Mouse (Mus musculus): ENCODE measurements around the gene Fos. TPM values are rescaled to one million over a fixed set of nuclear protein-coding genes. Genes with fewer than 3 reads are reported as not detected.

Fos gene
- total RNA-seq, 1 experiment from 2014 or later = 492 TPM

DNA sequence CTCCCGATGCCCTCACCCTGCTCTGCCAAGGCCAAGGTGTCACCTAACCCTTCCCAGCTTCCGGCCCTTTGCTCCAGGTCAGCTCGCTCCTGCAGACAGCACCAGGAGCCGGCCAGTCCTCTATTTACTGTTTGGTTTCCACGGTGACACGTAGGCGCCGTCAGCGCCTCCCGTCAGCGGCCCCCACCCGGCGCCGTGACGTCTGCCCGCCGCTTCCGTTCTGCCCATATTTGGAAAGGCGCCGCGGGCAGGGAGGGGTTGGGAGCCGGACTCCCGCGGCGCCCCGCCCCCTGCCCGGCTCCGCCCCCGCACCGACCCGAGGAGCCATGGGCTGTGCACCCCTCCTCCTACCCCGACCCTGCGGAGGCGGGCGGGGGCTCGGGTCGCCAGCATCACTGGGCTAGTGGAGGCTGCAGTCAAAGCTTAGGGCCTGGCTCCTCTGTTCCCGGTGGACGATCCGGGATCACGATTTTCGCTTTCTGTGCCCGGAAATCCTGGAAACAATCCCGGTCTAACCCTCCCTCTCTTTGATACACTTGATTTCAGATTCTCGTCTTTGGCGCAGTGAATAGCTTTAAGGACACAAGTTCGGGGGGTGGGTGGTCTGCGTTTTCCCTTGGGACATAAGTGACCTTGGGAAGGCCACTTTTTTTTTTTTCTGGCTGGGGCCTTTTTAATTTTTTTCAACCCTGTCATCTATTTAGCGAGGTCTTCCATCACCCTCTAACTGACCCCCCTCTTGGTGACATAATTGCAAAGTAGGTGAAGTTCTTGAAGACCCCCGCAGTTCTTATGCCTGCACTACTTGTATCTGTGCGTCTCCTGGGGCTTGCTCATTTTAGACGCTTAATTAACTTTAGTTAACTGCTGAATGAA lies 12.4 kb downstream of the Fos start:
- peak; percentile 79 for ATAC-seq (replicated peaks; ENCODE audit: low read depth, poor library complexity, severe bottlenecking)

DNA sequence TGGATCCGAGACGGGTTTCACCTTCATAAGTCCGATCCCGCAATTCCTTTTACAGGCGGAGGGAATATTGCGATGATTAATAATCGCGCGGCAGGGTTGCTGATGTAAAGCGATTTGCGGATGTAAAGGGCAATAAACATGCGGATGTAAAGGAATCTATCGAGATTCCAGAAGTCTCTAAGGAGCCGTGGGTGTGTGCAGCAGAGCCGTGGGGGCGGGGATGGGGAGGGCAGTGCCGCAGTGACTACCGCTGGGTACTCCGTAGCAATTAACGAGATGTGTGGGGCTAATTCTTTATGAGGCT lies 13.0 kb downstream of the Fos start:
- no peak for ATAC-seq (replicated peaks; ENCODE audit: low read depth, poor library complexity, severe bottlenecking)

DNA sequence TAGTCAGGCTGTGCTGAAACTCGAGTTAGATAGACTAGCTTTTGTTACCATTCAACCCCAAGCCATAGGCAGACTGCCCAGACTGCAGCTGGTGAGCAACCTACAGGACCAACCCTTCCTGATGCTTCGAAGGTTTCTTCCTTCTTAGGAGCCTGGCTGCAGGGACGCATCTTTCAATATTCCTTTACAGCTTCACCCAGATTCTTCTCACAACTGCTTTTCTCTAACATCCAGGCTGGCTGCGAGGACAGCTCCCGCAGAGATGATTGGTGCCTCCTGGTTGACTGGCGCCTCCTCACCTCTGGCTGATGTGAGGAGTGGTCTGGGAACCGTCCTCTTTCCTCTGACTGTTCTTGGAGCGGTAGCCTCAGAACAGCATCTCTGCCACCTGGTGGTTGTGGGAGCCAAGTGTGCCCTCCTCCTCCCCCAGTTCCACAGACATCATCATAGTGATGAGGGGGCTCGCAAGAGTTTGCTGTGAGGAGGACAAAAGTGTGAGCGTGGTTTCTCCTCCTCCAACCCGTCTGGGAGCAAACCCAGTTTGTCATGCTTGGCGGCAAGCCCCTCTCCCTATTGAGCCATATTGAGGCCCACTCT lies 14.0 kb downstream of the Fos start:
- ATAC-seq (replicated peaks; ENCODE audit: low read depth, poor library complexity, severe bottlenecking) = peak; percentile 53

DNA sequence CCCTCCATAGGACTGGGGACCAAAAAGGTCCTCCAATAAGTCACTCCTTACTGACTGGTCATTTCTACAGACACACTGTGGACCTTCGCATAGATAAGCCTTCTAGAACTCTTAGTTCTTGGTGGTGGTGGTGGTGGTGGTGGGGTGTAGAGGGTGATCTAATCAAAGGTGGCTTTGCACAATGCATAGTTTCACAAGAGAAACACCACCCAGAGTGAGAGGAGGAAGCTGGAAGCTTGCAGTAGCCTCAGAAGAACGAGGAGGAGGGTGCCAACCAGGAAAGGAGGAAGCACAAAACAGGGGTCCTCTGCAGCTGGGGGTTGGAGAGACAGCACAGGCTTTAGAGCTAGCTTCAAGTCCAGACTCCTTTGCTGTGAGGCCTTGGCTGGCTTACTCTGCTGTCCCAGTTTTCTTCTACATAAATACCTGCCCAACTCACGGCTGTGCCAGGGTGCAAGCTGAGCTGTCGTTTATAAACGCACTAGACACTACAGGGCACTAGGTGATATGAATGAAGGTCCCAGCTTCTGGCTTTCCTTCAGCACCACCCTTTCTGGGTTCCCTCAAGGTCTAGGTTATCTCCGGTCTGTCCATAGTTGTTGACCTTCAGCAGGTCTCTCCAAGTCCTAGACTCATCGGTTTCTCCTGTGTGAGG lies 15.7 kb downstream of the Fos start:
- peak; percentile 18 for ATAC-seq (replicated peaks; ENCODE audit: low read depth, poor library complexity, severe bottlenecking)

DNA sequence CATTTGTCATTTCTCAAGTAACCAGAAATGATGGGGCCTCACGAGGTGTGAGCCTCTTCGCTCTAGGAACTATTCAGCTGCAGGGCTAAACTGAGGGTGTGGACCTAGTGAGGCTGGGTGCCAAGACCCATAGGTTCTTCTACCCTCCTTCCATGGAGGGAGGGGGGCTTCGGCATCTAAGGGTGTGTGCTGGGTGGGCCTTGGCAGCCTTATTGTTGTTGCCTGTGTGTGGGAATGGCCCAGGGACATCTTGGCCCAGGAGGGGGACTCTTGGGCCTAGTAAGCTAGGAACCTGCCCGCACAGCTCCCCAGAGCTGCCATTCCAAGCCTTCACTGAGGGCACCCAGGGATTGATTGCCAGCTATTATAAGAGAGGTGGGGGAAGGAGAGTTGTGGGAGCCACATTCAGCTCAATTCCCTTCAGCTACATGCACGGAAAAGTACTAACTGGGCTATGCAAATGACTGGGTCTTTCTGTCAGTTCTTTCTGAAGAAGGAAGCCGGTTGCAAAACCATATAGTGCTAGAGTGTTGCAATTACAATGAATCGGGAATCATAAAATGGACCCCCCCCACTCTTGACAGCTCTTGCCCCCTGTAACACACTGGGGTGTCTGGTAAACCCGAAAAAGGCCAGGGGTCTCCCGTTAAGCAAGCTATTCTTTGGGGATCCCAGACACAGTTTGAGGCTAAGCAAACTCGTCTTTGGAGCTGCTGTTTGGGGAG lies 16.6 kb downstream of the Fos start:
- no peak for ATAC-seq (replicated peaks; ENCODE audit: low read depth, poor library complexity, severe bottlenecking)

DNA sequence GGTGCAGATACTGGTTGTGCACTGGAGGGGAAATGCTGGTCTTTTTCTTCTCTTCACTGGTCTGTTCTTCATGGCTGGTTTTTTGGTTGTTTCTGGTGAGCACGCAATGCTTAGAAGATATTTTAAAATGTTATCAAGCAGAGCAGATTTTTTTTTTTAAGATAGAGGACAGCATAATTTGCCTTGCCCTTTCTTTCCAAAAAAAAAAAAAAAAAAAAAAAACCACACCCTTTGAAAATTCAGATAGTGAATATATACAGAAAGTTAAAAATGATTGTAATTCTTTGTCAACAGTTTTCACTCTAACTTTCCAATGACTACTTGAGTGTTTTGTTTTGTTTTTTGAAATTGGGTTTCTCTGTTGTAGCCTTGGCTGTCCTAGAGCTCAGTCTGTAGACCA lies 17.3 kb downstream of the Fos start:
- no peak for ATAC-seq (replicated peaks; ENCODE audit: low read depth, poor library complexity, severe bottlenecking)

DNA sequence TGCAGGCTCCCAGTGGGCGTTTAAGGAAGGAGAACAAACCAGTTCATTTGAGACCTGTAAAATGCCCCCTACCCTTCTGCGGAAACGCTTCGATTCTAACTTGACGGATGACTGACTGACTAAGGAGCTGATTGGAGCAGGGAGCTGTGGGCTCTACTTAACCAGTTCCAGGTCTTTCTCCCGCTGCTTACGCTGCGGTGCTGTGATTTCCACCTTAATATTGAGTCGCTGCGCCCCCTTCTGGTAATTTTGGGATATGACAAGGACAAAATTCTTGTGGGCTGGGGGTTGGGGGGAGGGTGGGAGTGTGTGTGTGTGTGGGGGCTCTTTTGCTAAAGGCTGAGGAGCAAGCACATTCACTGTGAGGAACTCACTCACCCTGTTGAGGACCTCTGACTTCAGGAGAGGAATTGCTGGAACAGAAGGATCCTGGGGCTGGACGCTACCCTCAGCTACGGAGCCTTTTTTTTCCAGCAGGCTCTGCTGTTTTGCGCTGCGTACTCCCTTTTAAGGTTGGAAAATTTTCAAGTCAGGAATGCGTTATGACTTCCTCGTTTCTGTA lies 18.5 kb downstream of the Fos start:
- ATAC-seq (replicated peaks; ENCODE audit: low read depth, poor library complexity, severe bottlenecking) = peak; percentile 24; the same call in 1 of the 2 replicates

DNA sequence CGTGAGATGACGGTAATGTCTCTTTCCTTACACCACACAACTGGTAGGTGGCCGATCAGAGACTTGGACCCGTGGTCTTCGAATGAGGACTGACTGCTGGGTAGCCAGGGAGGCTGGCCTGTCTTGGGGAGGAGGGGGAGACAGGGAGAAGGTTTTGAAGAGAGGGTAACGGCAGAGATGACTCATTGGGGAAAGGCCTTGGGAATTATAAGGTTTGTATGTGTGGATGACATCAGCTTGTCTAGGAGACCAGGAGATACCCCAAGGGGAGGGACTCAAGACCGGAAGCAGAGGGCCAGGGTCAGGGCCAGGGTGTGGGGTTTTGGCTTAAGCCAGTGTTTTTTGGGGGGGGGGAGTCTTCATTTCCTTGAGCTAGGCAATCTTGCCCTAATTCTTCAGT lies 22.6 kb downstream of the Fos start:
- no peak for ATAC-seq (replicated peaks; ENCODE audit: low read depth, poor library complexity, severe bottlenecking)

DNA sequence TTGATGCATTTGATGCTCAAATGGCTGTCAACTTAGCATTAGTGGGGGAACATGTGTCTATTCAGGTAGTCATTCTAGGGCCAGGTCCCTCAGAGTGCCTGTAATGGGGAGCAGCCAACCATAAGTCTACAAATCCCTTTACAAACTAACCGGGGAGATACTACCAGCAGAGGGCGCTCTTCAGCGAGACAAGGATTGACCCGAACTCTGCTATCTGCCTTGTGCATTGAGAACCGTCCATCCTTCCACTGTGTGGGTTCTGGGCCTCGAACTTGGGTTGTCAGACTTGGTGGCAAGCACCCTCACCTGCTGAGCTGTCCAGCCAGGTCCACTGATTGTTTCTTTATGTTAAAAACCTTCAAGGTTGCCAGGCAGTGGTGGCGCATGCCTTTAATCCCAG lies 23.1 kb downstream of the Fos start:
- ATAC-seq (replicated peaks; ENCODE audit: low read depth, poor library complexity, severe bottlenecking) = peak; percentile 72

DNA sequence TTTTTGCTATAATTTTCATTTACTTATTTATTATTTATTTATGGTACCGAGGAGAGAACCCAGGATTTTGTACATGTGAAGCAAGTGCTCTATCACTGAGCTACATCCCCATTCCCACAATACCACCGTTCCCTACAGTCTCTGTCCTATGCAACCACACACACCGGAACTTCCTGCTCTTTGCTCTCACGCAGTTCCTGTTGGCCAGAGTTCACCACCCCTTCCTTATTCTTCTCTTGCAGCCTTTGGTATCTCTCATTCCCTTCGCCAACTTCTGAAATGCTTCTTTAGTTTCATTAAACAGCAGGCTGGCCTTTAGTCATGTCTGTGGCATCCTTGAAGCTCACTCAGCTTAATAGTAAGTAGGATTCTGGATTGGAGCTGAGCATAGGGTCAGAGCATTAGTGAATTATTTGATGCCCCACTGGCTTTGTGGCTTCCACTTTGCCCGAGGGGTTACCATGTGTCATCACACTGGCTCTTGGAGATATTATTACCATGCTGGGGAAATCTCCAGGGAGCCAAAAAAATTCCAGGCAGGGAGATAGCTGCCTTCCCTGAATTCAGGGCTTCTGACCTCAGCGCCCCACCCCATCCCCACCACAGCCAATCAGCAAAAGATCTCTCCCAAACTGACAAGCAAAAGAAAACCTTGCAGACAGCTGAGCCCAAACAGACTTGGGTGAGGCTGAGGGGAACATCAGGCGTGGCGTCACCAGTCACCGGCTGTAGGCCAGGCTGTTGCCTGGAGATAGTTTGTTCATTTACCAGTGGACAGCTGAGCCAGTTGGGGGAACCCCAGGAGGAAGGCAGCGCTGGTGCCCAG lies 23.8 kb downstream of the Fos start:
- ATAC-seq (replicated peaks; ENCODE audit: low read depth, poor library complexity, severe bottlenecking) = peak; percentile 70

DNA sequence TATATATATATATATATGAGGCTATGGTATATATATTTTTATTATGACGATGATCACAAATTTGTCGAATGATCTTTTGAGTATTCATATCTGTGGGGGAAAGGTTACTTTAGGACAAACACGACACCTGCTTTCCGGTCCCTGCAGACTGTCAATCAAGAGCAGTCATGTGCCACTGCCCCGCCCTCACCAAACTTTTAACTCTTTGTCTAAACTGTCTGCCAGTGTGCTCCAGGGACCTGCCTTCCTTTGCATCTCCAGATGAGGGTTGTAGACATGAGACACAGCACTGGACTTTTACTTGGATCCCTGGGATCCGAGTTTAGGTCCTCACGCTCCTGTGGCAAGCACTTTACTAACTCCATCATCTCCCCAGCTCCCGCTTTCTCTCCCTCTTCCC lies 25.3 kb downstream of the Fos start:
- no peak for ATAC-seq (replicated peaks; ENCODE audit: low read depth, poor library complexity, severe bottlenecking)

DNA sequence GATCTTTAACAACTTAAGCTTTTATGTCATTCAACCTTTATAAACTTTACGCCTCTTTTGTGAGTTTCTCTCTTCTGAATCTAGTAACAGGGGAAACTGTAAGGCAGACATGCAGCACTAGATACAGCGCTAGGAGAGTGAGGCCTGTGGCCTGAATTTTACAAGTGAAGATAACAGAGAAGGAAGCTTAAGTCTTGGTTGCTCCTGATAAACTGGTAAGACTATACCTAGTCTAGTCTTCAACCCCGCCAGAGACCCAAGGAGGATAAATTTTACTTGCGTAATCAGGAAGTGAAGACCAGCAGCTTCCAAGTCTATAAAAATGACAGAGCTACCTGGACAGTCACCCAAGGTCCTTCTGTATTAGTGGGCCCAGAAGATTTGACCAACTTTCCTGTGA lies 29.0 kb downstream of the Fos start:
- ATAC-seq (replicated peaks; ENCODE audit: low read depth, poor library complexity, severe bottlenecking) = no peak

DNA sequence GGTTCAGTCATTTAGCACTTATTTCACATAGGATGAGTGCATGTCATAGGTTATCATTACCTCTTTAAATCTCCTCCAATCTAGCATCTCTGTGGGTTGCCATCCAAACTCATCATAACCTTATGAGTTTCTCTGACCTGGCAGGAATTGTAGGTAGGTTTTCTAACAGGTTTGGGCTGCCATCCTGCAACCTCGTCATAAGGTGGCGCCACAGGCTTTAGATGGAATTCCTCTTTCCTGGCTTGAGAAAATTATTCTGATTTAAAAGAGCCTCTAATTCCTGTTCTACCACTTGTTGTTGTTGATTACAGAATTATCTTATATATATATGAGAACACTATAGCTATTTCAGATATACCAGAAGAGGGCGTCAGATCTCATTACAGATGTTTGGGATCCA lies 34.5 kb downstream of the Fos start:
- no peak for ATAC-seq (replicated peaks; ENCODE audit: low read depth, poor library complexity, severe bottlenecking)

DNA sequence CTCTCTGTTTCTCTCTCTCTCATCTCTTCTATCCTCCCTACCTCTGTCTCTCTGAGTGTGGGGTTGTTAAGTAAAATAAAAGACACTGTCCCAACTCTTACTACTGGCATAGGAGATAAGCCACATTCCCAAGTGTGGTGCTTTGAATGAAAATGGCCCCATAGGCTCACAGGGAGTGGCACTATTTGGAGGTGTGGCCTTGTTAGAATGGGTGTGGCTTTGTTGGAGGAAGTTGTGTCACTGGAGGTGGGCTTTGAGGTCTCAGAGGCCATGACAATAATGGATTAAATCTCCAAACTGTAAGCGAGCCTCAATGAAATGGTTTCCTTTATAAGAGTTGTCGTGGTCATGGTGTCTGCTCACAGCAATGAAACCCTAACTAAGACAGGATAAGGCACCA lies 36.3 kb downstream of the Fos start:
- no peak for ATAC-seq (replicated peaks; ENCODE audit: low read depth, poor library complexity, severe bottlenecking)

DNA sequence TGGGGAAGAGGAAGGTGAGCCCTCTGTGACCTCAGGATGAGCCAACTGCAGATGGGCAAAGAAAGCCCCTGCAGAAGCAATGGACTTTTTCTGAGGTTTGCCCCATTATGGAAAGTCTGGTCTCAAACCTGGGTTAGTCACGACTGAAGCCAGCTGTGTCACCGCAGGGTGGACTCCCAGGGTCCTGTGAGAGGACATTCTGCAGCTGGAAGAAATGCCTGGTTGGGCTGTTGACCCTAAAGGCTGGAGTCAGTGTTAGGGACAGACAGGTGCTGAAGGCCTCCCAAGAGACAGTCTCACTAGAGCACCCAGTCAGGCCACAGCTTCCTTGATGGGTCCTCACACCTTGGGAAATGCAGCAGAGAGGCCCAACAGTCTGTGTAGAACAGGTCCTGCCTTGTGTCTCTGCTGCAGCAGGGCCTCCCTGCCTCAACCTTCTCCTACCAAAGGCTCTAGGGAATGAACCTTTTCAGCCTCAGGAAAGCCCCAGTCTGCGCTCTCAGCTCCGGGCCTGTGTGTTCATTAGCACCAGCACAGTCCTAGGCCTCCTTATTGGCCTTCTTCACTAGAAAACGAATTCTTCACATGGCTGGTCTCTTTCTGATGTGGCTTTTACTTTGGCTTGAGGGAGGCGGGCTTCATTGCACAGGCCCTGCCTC lies 40.2 kb downstream of the Fos start:
- no peak for ATAC-seq (replicated peaks; ENCODE audit: low read depth, poor library complexity, severe bottlenecking)

DNA sequence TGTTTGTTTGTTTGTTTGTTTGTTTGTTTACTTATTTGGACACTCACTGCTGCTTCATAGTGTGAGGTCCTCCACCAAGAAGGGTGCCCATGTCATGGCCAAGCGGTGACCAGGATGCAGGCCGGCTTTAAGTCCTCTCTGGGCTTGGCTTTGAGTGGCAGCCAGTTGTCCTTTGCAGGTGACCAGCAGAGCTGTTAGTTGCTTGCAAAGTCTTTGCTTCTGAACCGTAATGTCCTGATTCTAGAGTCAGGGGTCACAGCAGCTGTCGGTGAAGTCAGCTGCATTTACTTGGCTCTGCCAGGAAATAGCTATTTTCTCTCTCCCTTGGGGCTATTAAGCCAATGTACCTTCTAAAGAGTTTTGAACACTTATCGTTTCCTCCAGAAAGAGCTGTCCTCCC lies 41.3 kb downstream of the Fos start:
- no peak for ATAC-seq (replicated peaks; ENCODE audit: low read depth, poor library complexity, severe bottlenecking)

DNA sequence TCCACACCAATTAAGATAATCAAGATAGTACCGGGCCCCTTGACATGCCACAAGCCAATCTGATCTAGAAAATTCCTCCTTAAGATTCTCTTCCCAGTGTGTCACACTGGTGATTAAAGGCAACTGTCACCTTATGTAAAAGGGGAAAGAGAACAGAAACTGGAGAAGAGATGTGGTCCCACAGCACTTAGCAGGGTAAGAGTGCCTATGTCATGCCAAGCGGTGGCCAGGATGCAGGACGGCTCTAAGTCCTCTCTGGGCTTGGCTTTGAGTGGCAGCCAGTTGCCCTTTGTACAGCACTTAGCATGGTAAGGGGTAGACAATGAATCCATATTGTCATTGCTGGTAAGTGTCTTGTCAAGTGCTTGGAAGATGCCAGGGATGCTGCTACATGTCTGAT lies 42.2 kb downstream of the Fos start:
- 0 out of 2 replicates have a peak, but pooled peaks have one; percentile 24 for ATAC-seq (replicated peaks; ENCODE audit: low read depth, poor library complexity, severe bottlenecking)

DNA sequence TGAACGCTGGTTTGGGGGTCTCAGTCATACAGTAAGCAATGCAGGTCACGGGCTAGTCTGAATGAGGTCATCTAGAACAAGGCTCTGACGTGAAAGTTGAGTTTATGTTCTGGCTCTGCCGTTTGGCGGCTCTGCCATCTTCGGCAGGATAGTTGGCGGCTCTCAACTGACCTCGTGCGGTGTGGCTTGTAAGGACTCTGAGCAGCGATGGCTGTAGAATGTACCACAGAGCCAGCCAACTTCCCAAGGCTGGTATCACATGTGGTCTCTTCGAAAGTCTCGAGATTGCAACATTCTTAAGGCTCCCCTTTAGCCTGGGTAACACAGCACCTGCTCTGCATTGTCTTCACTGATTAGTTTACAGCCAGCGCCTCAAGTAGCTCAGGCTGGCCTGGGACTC lies 43.6 kb downstream of the Fos start:
- ATAC-seq (replicated peaks; ENCODE audit: low read depth, poor library complexity, severe bottlenecking) = peak; percentile 46

DNA sequence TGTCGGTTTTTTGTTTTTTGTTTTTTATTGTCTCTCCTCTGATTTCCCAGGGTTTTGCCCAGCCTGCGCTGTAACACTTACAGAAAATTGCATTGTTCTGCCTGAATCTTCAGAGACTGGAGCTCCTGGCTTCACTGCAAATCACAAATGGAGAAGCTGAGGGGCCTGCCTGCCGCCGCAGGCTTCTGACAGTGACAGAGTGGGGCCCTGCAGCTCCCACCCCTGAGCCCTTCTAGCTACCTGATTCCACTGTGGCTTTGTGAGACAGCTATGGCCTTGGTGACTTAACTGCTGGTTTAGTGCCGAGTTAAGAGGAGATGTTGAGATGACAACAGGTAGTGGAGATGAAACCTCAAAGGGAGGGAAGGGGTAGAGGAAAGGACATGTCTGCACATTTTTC lies 44.3 kb downstream of the Fos start:
- peak; percentile 31; the same call in 1 of the 2 replicates for ATAC-seq (replicated peaks; ENCODE audit: low read depth, poor library complexity, severe bottlenecking)

Data from common myeloid progenitor, adult 5-6 weeks (primary cell).